8 mouse cellular contexts compared by ENCODE assay signal in genomic region chr8:48842991-48843930, GRCm38 (mm10). TPM values are rescaled to one million over a fixed set of nuclear protein-coding genes. Genes with fewer than 3 reads are reported as not detected.
DNase-seq lines count a peak whose midpoint lies in the region; ATAC-seq and TF ChIP-seq lines count a peak whose summit lies in the region.

No protein-coding gene starts in this region.

- H3K27me3 ChIP-seq in spleen, adult 2 months (ENCODE audit: control insufficient read depth, insufficient read depth, low read length), result peaks cover 4% of the 10 kb centered on the region; the same call in 1 of the 2 replicates
- H3K27me3 ChIP-seq in forebrain, embryonic 10.5 days (ENCODE audit: poor library complexity, severe bottlenecking), result peaks cover 62% of the 10 kb centered on the region
- H3K27me3 ChIP-seq in heart, postnatal 0 days (ENCODE audit: control insufficient read depth, insufficient read depth, low read length), result peaks cover 85% of the 10 kb centered on the region

- no peak for TF ChIP-seq CTCF in spleen, adult 2 months (IDR thresholded peaks at IDR 0.05; ENCODE audit: extremely low read depth, insufficient read depth, insufficient read length, insufficient replicate concordance)
- TF ChIP-seq CTCF in heart, postnatal 0 days (IDR thresholded peaks at IDR 0.05; ENCODE audit: low read depth), result no peak

- H3K36me3 ChIP-seq in spleen, adult 2 months (ENCODE audit: control insufficient read depth, insufficient read depth, low read length), result no peaks in the 10 kb centered on the region
- no peaks in the 10 kb centered on the region for H3K36me3 ChIP-seq in forebrain, embryonic 10.5 days (replicated peaks)
- no peaks in the 10 kb centered on the region for H3K36me3 ChIP-seq in heart, postnatal 0 days (replicated peaks; ENCODE audit: control insufficient read depth, insufficient read depth, low read length)

- peak; percentile 61 for ATAC-seq in heart, postnatal 0 days (ENCODE audit: insufficient read depth, low read depth)
- ATAC-seq in activated CD4-positive, CD25-positive, alpha-beta regulatory T cell, adult 4 months, result no peak

- peak overlapping the region; percentile 37 for H3K9ac ChIP-seq in heart, postnatal 0 days (replicated peaks; ENCODE audit: low read depth, low read length)

- peaks cover 2% of the 10 kb centered on the region; the same call in 1 of the 2 replicates for H3K4me1 ChIP-seq in spleen, adult 2 months (ENCODE audit: control insufficient read depth, insufficient read depth, insufficient read length)
- H3K4me1 ChIP-seq in forebrain, embryonic 10.5 days, result peaks cover 72% of the 10 kb centered on the region
- peaks cover 6% of the 10 kb centered on the region; the same call in 1 of the 2 replicates for H3K4me1 ChIP-seq in heart, postnatal 0 days (ENCODE audit: control insufficient read depth, insufficient read depth)

- 2% methylated on average over 57 of the region's 93 CpGs for WGBS in spleen, adult 2 months
- WGBS in forebrain, embryonic 10.5 days, result 0% methylated on average over 54 of the region's 93 CpGs
- under 1% methylated on average over 62 of the region's 93 CpGs for WGBS in heart, postnatal 0 days

- H3K9me3 ChIP-seq in forebrain, embryonic 10.5 days, result no peaks in the 10 kb centered on the region
- no peaks in the 10 kb centered on the region for H3K9me3 ChIP-seq in heart, postnatal 0 days (replicated peaks; ENCODE audit: control insufficient read depth, low read length)

- TF ChIP-seq EP300 in heart, postnatal 0 days (IDR thresholded peaks at IDR 0.05; ENCODE audit: low read depth), result no peak

- H3K4me3 ChIP-seq in spleen, adult 2 months (ENCODE audit: extremely low read depth, insufficient read depth, insufficient read length), result peak overlapping the region; percentile 45; the same call in 1 of the 2 replicates
- H3K4me3 ChIP-seq in forebrain, embryonic 10.5 days, result peak overlapping the region; percentile 83
- peak overlapping the region; percentile 70 for H3K4me3 ChIP-seq in heart, postnatal 0 days (ENCODE audit: low read depth, low read length)

- H3K27ac ChIP-seq in spleen, adult 2 months (ENCODE audit: insufficient read depth, low read length), result no peak overlapping the region
- H3K27ac ChIP-seq in forebrain, embryonic 10.5 days, result peak overlapping the region; percentile 96
- peak overlapping the region; percentile 9 for H3K27ac ChIP-seq in heart, postnatal 0 days (ENCODE audit: low read depth)

- DNase-seq in spleen, adult 2 months (ENCODE audit: low read depth in 1 of 2, low spot score in 2 of 2), result no peak
- no peak for DNase-seq in spleen, postnatal 4 days (ENCODE audit: low spot score in 2 of 2)
- DNase-seq in forebrain, embryonic 10.5 days (ENCODE audit: extremely low spot score, low spot score), result peak; percentile 78
- peak; percentile 22 for DNase-seq in heart, postnatal 0 days (ENCODE audit: low spot score)
- DNase-seq in kidney, postnatal 4 days, result peak; percentile 76 to 85
- peak; percentile 24 for DNase-seq in lung, postnatal 10 days
- peak; percentile 55 to 62 for DNase-seq in right cerebral cortex, adult 2 months (ENCODE audit: low spot score in 2 of 2)

- H3K4me2 ChIP-seq in heart, postnatal 0 days (ENCODE audit: low read depth, low read length), result peak overlapping the region; percentile 72

- TF ChIP-seq POLR2A in spleen, adult 2 months (IDR thresholded peaks at IDR 0.05; ENCODE audit: low read depth, low read length), result no peak

RNA-seq across cellular contexts. Expression of gene Tenm3, which starts 0.5 kb away (rescaled TPM):
- polyA plus RNA-seq in spleen, adult 2 months (2012; rRNA removed), result 0.48 and 0.69 TPM in 2 replicates
- polyA plus RNA-seq in forebrain, embryonic 10.5 days (2016; fragmentation: Nextera tagmentation; extraction: Ambion mirVana), result 39.0 and 41.4 TPM in 2 replicates
- 4.2 and 17.2 TPM in 2 replicates for total RNA-seq in heart, postnatal 0 days (2014; rRNA removed; ENCODE audit: low replicate concordance)
- 1.5 and 1.6 TPM in 2 replicates for polyA plus RNA-seq in heart, postnatal 0 days (2015; fragmentation: Nextera tagmentation; extraction: Ambion mirVana)
- not detected for polyA plus RNA-seq in activated CD4-positive, CD25-positive, alpha-beta regulatory T cell, adult 4 months (2017; shearing (Covaris generic))

Comparison
In these comparisons a context has a peak if more than half of its experiments do, and no peak if none do; other contexts are left out.
1. DNase-seq: peak in forebrain, embryonic 10.5 days (single experiment), heart, postnatal 0 days (single experiment), kidney, postnatal 4 days (2 of 2), lung, postnatal 10 days (single experiment) and right cerebral cortex, adult 2 months (2 of 2); none in spleen, adult 2 months (0 of 2) and spleen, postnatal 4 days (0 of 2).
2. RNA of gene Tenm3, which starts 0.5 kb away (polyA plus RNA-seq): 39.0 to 41.4 TPM in forebrain, embryonic 10.5 days; 1.5 to 1.6 TPM in heart, postnatal 0 days, 0.48 to 0.69 TPM in spleen, adult 2 months and not detected in activated CD4-positive, CD25-positive, alpha-beta regulatory T cell, adult 4 months; every median in the first group is over 10 times any median in the second.
3. Peak in every context shown above with its lines, with median percentiles within 50 percentile points of each other: H3K4me3 ChIP-seq.